Mouse (Mus musculus) megakaryocyte, embryonic 14.5 days (primary cell): ENCODE data around the gene Fam83f.

Experiments
- FLI1 ChIP-seq: IDR thresholded peaks from 2 replicates; pipeline ENCODE4 v1.6.1; 2012; ENCODE audit warnings: low read length, inconsistent platforms, mixed read lengths
- GATA1 ChIP-seq: IDR thresholded peaks from 3 replicates; pipeline ENCODE4 v1.6.1; 2012; ENCODE audit warnings: mixed read lengths, low read length, inconsistent platforms, borderline replicate concordance

- TF ChIP-seq GATA1 (no peak), FLI1 (no peak)
Observed at GRCm38 (mm10) chr15:80714299-80714698, 42.7 kb downstream of the Fam83f start.
